Mouse (Mus musculus) olfactory bulb, adult 2 months (tissue): ENCODE results near the gene Eps8l2.

Experiments used
- CTCF ChIP-seq: fragments of 200-500 bp; IDR thresholded peaks from 2 replicates; pipeline ENCODE4 v1.5.1; 2012; ENCODE audit warnings: low read depth, mild to moderate bottlenecking, low read length, moderate library complexity; ENCODE audit not compliant: insufficient read depth
- POLR2A ChIP-seq: fragments of 200-500 bp; IDR thresholded peaks from 2 replicates; pipeline ENCODE4 v1.6.1; 2012; ENCODE audit warnings: mild to moderate bottlenecking, low read depth, low read length, moderate library complexity; ENCODE audit not compliant: insufficient read depth

DNA sequence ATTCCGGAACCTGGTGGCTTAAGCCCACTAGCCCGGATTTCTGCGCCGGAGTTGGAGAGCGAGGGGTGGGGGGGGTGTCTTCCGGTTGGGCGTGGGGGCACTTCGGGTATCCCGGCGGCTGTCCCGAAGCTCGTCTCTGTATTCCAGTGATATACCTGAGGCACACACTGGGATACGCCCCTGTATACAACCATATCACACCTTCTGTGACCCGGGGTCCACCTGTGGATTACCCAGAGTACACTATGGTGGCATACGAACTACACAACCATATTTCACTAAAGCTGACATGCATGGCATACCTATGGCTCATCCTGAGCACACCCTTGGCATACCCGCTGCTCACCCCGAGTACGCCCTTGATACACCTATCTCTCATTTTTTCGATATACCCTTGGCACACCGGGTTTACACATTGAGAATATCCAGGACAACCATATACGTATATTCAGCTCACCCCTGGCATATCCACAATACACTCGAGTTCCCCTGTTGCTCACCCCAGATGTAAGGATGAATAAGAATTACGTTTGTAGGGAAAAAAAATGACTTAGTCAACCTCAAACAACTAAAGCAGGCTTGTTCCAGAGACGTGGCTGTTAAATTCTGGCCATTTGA is 10.2 kb upstream of the Eps8l2 start:
- TF ChIP-seq POLR2A (no peak), CTCF (no peak)
